Mouse (Mus musculus): ENCODE data around the gene Senp7. TPM values are rescaled to one million over a fixed set of nuclear protein-coding genes. Genes with fewer than 3 reads are reported as not detected.
"Not testable (repeated sequence)": the region's sequence is repeated elsewhere in the genome, so short reads cannot be mapped to it uniquely, and the experiment has no call there.

The Senp7 gene
- 10 to 100 TPM; 32.6 to 33.9 TPM for total RNA-seq (2021)
- long read RNA-seq, experiment 1, partial matches to known transcripts, result 1 of 6 reads
- long read RNA-seq, experiment 1, other reads (novel, unspliced or antisense), result 1 of 6 reads
- long read RNA-seq, experiment 2, partial matches to known transcripts, result 0 of 5 reads
- long read RNA-seq, experiment 2, other reads (novel, unspliced or antisense), result 5 of 5 reads

DNA sequence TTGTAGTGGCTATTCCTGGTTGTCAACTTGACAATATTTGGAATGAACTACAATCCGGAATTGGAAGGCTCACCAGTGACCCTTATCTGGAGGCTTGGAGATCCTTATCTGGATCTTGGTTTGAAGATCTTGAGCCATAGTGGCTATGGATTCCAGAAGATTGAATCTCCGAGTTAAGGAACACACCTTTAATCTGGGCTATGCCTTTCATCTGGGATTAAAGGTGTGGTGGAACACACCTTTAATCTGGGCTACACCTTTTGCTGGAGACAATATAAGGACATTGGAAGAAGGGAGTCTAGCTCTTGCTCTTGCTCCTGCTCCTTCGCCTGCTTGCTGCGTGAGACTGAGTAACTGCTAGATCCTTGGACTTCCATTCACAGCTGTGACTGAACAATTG is at the start of gene Senp7:
Senp7 (plus strand) TSS at position 301 of the 400 bp plus-strand sequence.
- DNase-seq (ENCODE audit: low spot score in 2 of 2), result not testable (repeated sequence)

DNA sequence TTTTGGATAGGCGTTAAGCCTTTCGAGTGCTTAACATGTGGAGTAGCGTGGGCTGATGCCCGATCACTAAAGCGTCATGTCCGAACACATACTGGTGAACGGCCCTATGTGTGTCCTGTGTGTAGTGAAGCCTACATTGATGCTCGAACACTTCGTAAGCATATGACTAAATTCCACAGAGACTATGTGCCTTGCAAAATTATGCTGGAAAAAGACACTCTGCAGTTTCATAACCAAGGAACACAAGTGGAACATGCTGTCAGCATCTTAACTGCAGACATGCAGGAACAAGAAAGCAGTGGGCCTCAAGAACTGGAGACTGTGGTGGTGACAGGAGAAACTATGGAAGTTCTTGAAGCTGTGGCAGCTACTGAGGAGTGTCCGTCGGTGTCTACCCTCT is 41.3 kb upstream of the Senp7 start:
- no peak for DNase-seq (ENCODE audit: low spot score in 2 of 2)

DNA sequence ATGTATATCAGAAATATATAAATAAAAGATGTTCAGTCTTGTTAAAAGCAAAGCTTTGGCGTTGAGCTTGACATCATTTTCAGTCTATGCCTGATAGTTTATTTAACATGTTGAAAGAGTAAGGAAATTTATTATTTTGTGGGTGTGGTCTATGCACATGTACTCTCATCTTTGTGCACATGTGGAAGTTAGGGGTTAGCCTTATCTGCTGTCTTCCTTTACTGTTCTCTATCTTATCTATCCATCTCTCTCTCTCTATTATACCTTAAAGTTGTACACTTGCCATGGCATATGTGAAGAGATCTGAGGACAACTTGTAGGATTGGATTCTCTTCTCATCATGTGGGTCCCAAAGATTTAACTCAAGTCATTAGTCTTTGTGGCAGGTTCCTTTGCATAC is 39.3 kb upstream of the Senp7 start:
- no peak for DNase-seq (ENCODE audit: low spot score in 2 of 2)

DNA sequence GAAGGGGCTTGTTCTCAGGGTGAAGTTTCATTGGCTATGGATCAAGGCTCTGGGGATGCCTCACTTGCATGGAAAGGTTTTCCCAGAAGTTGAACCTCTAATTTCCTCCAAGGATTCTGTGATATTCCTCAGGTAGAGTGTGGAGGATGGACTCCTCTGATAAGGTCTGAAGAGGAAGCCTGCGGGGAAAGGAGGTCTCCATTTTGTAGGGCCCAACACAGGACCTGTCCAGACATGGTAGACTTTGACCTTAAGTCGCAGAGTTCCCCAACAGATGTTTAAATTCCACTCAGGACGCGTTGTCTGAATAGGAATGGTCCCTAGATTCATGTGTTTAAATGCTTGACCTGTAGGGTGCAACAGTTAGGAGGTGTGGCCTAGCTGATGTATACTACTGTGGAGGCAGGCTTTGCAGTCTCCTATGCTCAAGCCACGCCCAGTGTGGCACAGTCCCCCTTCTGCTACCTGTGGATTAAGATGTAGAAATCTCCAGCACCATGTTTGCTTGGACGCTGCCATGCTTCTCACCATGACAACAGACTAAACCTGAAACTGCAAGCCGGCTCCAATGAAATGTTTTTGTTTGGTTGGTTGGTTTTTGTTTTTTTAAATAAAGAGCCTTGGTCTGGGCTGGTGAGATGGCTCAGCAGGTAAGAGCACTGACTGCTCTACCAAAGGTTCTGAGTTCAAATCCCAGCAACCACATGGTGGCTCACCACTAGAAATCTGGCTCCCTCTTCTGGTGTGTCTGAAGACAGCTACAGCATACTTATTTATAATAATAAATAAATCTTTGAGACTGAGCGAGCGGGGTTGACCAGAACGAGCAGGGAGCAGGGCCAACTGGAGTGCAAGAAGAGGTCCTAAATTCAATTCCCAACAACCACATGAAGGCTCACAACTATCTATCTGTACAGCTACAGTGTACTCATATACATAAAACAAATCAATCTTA is 35.1 kb upstream of the Senp7 start:
- DNase-seq (ENCODE audit: low spot score in 2 of 2), result no peak

DNA sequence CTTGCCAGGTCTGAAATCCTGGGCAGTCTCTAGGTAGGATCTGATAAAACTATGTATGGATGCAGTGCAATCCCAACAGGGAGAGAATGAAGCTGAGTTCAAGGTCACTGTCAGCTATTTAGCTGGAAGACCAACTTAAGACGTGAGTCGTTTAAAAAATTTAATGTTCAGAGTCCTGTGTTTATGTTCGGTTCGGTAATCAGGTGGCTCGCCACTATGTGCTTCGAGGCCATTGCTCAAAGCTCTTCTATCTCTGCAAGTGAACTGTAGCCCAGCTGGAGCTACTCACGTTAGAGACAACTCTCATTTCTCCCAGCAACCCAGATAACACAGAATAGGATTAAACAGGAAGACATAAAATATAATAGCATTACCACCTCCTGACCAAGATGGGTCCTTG is 34.1 kb upstream of the Senp7 start:
- DNase-seq (ENCODE audit: low spot score in 2 of 2), result no peak

DNA sequence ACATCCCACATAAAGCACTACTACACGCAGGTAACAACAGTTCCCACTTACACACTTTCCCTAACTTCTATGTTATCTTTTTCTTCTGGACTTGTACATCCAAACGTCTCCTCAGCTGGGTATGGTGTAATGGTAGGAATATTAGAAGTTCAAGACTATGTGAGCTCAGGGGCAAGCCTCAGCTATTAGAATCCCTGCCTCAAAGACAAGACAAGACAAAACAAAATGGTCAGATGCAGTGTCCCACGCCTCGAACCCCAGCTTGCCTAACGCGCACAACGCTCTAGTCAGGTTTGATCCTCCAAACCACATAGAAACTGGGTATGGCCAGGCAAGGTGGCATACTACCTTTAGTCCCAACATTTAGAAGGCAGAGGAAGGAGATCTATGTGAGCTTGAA is 28.5 kb upstream of the Senp7 start:
- DNase-seq (ENCODE audit: low spot score in 2 of 2), result no peak

DNA sequence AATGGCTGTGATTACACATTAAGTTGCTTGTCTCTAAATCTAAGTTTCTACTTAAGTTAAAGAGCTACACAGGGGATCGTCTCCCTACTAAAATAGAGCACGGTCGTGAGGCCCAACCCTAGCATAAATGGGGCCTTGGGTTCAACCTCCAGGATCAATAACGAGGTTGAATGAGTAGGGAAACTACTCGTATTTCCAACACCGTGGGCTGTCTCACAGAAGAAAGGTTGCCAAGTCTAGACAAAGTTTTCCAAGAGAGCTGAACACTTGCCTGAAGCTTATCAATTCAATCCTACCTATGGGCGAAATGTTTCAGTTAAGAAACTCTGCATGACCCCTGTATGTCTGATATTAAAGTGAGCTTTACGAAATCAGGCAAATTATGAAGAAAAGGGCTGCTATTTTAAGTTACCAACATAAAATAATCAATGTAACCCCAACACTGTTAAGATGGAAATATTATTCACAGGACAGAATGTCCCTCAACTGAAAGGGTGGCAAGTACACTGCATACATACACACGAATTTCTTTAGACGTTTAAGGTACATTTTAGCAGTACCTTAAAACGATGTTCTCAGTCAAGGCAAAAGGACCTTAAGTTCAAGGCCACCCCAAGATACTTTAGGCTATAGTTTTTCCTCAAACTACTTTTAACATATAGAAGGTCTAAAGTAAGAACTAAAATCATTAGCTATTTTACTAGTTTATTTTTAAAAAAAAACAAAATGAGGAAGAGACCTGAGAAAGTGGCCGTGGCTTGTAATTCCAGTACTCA is 20.1 kb upstream of the Senp7 start:
- DNase-seq (ENCODE audit: low spot score in 2 of 2), result no peak

DNA sequence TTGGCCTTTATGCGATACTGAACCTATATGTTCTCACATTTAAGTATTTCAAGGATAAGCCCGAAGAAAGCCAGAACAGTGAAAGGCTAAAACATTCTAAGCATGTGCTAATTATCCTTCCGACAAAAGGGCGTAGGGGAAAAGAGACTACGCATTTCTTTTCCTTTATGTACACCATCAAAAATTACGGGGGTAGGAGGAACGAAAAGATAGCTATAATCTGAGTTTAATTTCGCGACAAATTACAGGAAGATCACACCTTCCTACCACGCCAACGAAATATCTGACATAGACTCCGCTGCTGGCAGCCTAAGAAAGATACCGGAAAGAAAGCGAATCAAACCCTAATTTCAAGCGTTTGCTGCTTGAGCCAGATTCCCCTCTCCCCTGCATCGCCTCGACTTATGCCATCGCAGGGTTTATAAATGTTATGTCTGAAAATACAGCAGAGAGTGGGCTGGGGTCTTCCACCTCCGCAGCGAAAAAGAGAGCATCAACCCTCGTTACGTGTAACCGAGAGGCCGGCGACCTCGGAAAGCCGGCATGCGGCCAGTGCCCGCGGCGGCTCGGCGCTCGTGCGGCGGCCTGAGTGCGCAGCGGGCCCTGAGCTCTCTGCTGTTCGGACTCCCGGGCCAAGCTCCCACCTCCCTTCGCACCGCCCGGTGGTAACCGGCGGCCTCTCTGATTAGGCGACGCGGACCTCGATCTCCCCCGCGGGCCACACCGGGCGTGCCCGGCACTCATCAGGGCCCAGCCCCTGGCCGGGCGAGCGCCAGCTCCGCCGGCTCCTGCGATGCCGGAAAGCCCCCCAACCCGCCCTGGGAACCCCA is 19.2 kb upstream of the Senp7 start:
- DNase-seq (ENCODE audit: low spot score in 2 of 2), result no peak

DNA sequence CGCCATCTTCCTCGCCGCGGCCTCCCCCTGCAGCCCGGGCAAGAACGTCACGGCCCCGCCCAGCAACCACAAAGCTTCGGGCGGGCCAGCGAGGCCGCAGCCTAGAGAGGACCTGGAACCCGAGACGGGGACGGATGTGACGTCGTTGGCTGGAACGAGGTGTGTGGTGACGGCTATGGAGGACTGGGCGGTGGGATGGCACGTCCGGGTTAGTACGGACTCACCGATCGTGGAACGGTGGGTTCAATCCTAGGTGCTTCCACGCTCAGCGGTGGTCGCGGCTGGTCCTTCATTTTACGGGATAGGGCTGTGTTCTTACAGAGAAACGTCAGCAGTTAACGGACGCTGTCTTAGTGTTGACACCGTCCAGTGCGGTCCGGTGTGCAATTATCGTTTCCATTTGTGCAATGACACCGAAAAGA is 18.5 kb upstream of the Senp7 start, which contains the start of gene Pcnp:
Pcnp (minus strand) TSS at position 79 of the 422 bp plus-strand sequence.
- DNase-seq (ENCODE audit: low spot score in 2 of 2), result peak; percentile 94

DNA sequence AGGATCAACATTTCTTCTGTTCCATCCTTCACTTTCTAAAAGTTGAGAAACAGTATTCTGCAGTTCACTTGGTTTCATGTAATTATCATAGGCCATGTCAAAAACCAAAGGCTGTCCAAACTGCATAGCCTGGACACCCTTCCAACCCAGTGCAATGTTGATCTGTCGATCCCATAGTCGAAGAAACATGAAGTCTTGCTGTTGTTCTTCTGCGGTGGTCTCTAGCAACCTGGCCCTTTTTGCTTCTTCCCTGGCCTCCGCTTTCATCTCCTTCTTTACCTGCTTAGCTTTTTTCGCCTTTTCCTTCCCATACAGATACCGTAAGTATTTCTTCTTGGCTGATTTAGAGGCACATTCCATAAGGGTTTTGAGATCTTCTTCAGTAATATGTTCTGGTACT is 13.6 kb upstream of the Senp7 start:
- DNase-seq (ENCODE audit: low spot score in 2 of 2), result no peak

DNA sequence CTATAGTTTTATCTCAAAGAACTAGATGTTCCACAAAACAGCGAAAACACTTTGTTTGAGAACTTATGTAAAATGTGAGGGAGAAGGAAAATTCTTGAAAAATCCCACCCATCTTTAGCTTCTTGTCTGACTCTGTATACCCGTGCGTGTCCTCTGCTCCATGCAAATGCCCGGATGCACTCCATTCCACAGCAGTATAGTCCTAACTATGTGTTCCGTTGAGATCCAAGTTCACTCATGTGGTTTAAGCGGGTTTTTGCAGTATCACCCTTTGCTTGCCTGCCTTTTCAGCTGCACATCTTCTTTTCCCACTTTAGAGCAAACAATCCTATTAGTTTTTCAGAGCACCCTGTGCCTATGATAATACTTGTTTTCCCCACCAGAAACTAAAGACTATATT is 11.6 kb upstream of the Senp7 start:
- DNase-seq (ENCODE audit: low spot score in 2 of 2), result no peak

DNA sequence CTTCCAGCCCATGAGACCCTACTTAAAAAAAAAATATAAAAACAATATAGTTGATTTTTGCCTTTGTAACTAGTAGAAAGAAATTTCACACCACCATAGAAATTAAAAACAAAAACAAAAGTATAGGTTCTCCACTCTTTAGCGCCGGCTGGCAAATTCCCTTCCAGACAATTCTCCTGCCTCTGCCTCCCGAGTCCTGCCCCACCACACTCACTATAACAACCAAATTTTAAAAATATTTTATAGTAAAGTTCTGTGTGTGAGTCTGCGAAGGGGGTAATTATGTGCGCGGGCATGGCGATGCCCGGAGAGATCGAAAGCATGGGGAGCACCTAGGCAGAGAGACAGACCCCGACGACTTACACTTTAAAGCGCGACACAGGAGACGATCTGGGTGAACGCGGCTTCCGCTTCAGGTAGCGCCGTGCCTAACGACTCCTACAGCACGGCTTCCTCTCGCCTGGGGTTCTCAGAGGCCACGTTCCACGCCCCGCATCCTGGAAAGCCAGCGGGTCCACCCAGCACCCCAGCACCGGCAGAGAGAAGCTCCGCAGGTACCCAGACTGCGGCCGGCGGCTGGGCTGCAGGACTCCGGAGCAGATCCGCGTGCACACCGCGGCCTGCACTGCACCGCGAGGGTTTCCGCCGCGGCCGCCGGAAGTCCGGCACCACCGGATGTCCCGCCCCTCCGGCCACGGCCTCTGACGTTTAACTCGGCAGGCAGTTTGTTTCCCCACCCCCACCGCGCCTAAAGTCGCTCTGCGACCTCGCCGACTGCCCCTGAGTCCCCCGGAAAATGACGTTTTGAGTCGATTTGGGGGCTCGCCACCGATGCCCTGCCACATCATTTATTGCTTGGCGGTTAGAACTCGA is 10.8 kb upstream of the Senp7 start, which contains the start of gene Trmt10c:
Trmt10c (minus strand) TSS at position 682 of the 873 bp plus-strand sequence.
- peak; percentile 85 to 86 for DNase-seq (ENCODE audit: low spot score in 2 of 2)

DNA sequence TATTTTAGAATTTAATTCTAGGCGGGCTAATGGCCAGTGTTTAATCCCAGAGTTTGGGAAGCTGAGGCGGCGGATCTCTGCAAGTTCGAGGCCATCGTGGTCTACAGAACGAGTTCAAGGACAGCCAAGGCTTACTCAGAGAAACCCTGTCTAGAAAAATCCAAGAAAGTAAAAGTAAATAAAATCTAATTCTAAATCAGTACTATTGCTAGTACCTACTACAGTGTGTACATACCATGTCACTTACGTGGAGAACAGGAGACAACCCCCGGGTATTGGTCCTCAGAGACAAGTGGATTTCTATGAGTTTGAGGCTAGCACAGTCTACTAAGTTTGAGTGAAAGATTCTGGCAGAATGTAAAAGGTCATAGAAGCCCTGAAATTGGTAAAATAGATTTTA is 10.0 kb upstream of the Senp7 start:
- no peak for DNase-seq (ENCODE audit: low spot score in 2 of 2)

DNA sequence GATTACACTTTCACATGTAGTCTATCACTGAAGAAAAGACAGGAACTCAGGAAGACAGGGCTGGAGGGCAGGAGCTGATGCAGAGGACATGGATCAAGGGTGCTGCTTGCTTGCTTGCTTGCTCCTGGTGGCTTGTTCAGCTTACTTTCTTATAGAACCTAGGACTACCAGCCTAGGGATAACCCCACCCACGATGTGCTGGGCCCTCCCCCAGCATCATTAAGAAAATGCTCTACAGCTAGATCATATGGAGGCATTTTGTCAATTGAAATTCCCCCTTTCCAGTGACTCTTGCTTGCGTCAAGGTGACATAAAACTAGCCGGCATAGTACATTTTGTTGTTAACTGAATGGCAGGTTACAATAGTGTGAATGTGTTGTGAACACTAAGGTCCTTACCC is 7.8 kb downstream of the Senp7 start:
- DNase-seq (ENCODE audit: low spot score in 2 of 2), result no peak

DNA sequence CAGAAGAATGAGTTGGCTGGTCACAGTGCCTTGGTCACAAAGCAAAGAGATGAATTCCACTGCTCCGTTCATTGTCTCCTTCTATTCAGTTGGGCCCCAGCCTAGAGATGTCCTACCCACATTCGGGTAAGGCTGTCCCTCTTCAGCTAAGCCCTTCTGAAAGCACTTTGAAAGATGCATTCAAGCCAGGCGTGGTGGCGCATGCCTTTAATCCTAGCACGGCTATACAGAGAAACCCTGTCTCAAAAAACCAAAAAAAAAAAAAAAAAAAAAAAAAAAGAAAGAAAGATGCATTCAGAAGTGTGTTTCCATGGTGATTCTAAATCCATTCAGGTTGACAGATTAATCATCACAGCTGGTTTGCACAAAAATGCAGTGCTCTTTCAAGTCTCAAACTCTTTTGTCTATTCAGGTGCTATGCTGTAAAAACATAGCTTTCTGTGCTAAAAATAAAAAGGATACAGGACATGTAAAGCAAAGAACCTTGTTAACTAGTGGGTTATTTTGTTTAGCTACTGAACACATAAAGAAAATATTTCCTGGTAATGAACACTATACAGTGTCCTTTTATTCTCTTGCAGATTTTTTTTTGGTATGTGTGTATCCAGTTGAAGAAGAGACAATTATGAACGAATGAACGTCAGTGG is 8.9 kb downstream of the Senp7 start:
- no peak for DNase-seq (ENCODE audit: low spot score in 2 of 2)

DNA sequence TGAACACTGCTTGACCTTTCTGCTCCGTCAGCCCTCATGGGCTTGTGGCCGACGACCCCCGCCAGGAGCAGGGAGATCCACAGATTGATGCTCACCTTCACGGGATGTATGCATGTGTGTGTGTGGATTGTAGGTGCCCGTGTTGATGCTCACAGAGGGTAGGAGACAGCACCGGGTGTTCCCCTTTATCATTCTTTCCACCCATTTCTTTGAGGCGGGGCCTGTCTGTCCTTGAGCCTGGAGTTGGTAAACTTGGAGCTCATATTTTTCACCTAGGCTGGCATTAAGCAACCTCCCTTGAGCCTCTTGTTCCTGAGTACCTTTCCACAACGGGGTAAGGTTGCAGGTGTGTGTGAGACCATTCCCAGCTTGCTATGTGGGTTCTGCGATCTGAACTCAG is 10.0 kb downstream of the Senp7 start:
- no peak for DNase-seq (ENCODE audit: low spot score in 2 of 2)

DNA sequence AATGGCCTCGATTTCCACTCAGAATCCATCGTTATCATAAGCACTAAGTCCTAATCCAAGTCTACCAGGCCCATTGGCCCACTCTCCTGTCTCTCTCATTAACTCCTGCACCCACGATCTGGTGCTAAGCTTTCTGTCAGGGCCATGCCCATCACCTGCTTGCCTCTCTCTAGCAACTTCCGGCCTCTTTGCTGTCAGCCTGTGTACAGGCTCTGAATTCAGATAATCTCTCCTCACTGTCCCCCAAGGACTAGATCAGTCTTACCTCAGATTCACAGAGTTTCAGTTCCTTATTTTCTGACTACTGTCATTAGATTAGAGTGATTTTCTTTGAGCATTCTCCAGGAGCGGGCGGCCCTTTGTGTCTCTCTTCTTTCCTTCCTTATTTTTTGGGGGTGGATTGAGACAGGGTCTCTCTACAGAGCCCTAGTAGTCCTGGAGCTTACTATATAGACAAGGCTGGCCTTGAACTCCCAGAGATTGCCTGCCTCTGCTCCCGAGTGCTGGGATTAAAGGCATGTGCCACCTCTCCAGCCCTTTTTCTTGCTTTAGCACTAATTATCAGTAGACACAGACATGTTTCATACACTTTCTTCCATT is 14.0 kb downstream of the Senp7 start:
- no peak for DNase-seq (ENCODE audit: low spot score in 2 of 2)

DNA sequence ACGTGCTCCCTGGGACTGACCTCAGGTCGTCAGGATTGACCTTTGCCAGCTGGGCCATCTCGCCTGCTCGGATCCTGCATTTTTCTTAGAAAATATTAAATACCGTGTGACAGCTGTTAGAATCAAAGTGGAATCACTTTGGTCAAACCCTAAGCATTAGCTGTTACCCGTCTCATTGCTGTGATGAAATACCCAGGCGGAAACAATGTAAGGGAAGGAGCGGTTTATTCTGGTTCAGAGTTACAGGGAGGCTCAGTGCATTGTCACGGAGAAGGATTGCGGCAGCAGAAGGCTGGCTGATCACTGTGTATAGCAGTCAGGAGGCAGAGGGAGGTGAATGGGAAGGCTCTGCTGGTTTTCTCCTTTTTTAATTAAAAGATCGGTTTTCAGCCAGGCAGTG is 14.8 kb downstream of the Senp7 start:
- no peak for DNase-seq (ENCODE audit: low spot score in 2 of 2)
